Mouse (Mus musculus): ENCODE results near the gene Xntrpc.

Xntrpc gene

GRCm38 (mm10) chr7:102080311-102080710 is 14.8 kb downstream of the Xntrpc start:
- DNase-seq (ENCODE audit: low read depth in 1 of 2, low spot score in 2 of 2) = no peak

- DNase-seq (ENCODE audit: low read depth in 1 of 2, low spot score in 2 of 2) = no peak
These were observed 16.3 kb downstream of the Xntrpc start for GRCm38 (mm10) chr7:102081784-102082183.

DNA sequence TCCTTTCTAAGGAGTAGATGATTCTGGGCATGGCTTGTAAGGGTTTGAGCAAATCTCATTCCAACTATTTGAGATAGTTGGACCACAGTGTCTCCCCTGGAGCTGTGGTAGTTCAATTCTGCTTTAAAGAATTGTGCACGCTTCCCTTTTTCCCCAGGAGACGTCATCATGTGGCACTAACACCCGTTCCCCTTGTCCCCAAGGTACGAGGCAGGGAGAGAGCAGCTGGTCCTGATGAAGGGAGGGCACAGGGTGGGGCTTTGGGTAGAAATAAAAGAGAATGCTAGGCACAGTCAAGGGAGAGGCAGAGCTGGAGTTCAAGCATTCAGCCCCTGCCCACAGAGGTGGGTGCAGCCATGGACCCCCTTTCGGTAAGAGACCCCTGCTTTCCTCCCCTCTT is 17.3 kb downstream of the Xntrpc start, which contains the start of gene Trpc2:
Trpc2 (plus strand) TSS at position 301 of the 400 bp plus-strand sequence.
- DNase-seq (ENCODE audit: low read depth in 1 of 2, low spot score in 2 of 2) = no peak

DNA sequence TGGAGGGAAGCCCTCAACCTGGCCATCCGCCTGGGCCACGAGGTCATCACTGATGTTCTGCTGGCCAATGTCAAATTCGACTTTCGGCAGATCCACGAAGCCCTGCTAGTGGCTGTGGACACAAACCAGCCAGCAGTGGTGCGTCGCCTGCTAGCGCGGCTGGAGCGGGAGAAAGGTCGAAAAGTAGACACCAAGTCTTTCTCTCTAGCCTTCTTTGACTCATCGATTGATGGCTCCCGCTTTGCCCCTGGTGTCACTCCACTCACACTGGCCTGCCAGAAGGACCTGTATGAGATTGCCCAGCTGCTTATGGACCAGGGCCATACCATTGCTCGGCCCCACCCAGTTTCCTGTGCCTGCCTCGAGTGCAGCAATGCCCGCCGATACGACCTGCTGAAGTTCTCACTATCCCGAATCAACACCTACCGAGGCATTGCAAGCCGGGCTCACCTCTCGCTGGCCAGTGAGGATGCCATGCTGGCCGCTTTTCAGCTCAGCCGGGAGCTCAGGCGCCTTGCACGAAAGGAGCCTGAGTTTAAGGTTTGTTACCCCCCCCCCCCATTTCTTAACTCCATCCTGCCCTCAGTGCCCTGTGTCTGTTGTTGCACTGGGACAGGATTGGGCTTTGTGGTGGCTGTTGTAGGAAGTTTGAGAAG is 18.7 kb downstream of the Xntrpc start:
- no peak for DNase-seq (ENCODE audit: low read depth in 1 of 2, low spot score in 2 of 2)

- no peak for DNase-seq (ENCODE audit: low read depth in 1 of 2, low spot score in 2 of 2)
These were observed 21.8 kb downstream of the Xntrpc start for GRCm38 (mm10) chr7:102087336-102087735.

DNA sequence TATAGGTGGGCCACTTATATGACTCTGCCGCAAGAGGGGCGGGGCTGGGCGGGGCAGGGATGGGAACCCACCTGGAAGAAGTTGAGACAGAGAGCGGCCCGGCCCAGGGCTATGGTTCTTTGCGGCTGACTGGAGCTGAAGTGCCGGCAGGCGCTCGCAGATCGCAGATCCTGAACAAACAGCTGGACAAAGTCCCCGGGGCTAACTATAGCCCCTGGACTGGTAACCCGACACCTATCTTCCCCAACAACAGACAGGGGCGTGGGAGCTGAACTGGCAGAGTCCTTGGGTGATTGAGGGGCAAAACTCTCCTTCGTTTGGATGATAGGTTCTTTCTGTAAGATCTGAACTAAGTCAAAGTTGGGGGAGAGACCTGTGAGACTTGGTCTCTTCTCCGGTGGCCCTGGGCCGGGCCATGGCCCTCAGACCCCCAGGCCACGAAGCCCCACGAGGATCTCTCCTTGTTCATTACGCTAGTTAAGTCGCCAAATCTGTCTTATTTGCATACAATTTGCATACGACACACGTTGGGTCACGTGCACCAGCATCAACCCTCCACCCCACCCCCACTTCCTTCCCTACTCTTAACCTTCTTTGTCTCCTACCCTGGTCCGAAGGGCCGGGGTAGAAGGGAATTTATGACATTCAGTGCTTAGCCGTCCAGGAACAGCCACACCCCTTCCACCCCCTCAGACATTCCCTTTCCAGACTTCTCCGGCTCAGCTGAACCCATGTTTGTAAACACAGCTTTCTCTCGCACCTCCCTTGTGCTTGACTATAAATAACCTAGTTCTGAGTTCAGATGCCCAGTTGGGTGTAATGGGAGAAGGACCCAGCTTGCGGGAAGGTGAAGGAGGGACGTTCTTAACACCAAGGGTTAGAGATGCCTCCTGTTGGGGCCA is 34.5 kb downstream of the Xntrpc start:
- no peak for DNase-seq (ENCODE audit: low read depth in 1 of 2, low spot score in 2 of 2)

- DNase-seq (ENCODE audit: low read depth in 1 of 2, low spot score in 2 of 2) = no peak
These were observed 35.4 kb downstream of the Xntrpc start for GRCm38 (mm10) chr7:102100868-102101267.

- DNase-seq (ENCODE audit: low read depth in 1 of 2, low spot score in 2 of 2) = no peak
These were observed 36.0 kb downstream of the Xntrpc start, which contains the start of gene Art1 for GRCm38 (mm10) chr7:102101487-102101886. TSS of gene Art1 (plus strand) at chr7:102101743.

DNA sequence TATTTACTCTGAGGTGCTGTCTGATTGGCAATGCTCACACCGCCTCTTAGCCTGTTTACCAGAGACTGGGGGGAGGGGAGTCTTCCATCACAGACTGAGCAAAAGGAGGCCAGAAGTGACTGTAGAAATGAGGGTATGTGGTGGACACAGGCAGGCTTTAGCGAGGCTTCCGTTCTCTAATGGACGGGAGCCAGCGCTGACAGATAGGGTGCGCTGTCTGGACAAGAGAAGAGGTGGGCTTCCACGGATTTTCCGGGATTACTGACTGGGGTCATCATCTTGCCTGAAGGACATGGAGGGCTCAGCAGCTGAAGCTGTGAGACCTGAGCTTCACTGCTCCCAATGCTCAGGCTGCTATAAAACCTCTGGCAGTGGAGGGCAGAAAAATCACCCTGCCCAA is 36.7 kb downstream of the Xntrpc start:
- DNase-seq (ENCODE audit: low read depth in 1 of 2, low spot score in 2 of 2) = no peak

- DNase-seq (ENCODE audit: low read depth in 1 of 2, low spot score in 2 of 2) = no peak
These were observed 37.2 kb downstream of the Xntrpc start for GRCm38 (mm10) chr7:102102696-102103095.

- no peak for DNase-seq (ENCODE audit: low read depth in 1 of 2, low spot score in 2 of 2)
These were observed 38.0 kb downstream of the Xntrpc start for GRCm38 (mm10) chr7:102103555-102103954.

DNA sequence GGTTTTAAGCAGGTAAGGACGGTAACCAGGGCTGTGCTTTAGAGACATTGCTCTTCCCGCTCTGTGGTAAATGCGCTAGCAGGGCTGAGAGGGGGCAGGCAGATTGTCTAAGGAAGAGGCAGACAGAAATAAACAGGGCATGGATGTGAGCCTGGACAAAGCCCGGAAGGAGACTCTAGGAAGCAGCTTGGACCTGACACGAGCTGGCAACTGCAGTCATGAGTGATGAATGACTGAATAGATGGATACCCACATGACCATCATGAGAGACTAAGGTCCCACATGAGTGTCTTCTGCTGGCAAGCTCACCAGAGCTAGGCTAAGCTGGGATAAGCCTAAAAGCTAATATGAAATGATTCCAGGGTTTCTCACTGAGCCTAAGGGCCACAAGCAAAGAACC is 38.6 kb downstream of the Xntrpc start:
- DNase-seq (ENCODE audit: low read depth in 1 of 2, low spot score in 2 of 2) = no peak

DNA sequence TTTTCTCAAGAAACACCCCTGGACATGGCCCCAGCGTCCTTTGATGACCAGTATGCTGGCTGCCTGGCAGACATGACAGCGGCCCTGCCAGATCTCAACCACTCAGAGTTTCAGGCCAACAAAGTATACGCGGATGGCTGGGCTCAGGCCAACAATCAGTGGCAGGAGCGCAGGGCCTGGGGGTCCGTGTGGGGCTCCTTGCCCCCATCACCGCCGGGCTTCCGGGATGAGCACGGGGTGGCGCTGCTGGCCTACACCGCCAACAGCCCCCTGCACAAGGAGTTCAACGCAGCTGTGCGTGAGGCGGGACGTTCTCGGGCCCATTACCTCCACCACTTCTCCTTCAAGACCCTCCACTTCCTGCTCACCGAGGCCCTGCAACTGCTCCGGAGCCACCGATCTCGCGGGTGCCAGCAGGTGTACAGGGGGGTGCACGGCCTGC is 41.2 kb downstream of the Xntrpc start:
- DNase-seq (ENCODE audit: low read depth in 1 of 2, low spot score in 2 of 2) = no peak

DNA sequence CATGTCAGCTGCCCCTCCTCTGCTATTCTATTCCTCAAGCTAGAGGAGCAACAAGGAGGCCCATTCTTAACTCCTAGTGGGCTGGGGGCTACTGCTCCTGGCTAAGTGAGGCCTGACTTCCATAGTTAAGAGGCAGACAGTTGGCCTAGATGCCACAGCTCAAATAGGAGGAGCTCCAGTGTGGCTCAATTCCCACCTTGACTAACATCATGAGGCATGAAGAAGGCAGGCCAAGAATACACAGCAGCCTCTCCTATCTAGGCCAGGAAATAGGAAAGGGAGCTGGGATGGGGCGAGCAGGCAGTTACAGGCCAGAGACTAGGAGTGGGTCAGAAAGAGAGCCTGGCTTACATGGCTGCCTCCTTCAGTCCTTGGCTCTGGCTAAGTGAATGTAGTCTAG is 42.7 kb downstream of the Xntrpc start:
- no peak for DNase-seq (ENCODE audit: low read depth in 1 of 2, low spot score in 2 of 2)

DNA sequence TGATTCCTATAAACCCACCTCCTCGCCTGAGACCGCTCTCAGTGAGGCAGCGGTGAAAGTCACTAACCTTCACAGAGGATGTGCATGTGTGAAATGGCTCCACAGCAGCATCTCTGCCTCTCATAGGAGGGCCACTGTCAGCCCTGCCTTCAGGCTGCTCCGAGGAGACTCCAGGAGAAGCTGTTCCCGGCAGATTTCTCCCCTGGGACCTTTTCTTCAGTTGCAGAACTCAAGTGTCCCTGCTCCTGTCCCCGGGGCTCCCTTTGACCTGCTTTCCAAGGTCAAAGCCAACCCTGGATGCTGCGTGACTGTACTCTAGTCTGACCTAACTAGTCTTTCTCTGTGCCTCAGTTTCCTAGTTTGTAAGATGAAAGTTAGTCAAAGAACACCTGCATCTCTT is 43.7 kb downstream of the Xntrpc start, which contains the start of gene Art5:
Art5 (minus strand) TSS at position 319 of the 400 bp plus-strand sequence.
- no peak for DNase-seq (ENCODE audit: low read depth in 1 of 2, low spot score in 2 of 2)

DNA sequence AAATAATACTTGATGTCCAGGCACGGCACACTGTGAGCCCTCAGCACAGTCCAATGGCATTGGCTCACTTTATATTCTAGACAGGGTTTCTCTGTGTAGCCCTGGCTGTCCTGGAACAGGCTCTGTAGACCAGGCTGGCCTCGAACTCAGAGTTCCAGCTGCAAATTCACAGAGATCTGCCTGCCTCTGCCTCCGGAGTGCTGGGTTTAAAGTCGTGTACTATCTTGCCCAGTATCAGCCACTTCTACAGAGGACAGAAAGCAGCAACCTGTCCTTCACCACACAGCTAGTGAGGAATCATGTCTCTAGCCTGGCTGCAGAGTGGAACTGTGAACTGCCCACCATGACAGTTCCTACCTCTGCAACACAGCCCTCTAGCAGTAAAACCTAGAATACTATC is 44.2 kb downstream of the Xntrpc start:
- no peak for DNase-seq (ENCODE audit: low read depth in 1 of 2, low spot score in 2 of 2)

DNA sequence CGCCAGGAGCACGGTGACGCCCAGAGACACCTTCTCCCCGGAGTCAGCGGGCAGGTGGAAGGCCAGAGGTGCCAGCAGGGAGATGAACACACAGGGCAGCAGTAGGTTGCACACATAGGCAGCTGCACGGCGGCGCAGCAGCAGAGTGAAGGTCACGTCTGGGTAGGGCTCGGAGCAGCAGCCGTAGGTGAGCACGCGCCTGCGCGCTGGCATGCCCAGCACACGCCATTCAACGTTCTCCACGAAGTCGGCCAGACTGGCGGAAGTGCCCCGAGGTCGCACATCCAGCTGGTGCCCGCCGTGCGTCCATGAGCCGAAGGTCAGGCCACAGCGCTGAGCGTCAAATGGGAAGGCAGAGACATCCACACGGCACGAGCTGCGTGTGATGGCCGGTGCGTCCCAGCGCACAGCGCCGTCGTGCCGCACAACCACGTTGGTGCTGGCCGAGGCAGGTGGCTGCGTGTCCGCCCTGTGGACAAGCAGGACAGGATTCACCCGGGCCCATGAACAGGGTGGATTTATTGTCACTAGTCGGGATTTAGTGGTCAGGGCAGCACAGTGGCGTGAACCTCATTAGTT is 47.7 kb downstream of the Xntrpc start:
- no peak for DNase-seq (ENCODE audit: low read depth in 1 of 2, low spot score in 2 of 2)

- no peak for DNase-seq (ENCODE audit: low read depth in 1 of 2, low spot score in 2 of 2)
These were observed 51.2 kb downstream of the Xntrpc start, which contains the start of gene Chrna10 for GRCm38 (mm10) chr7:102116579-102117331. TSS of gene Chrna10 (minus strand) at chr7:102116828.

DNA sequence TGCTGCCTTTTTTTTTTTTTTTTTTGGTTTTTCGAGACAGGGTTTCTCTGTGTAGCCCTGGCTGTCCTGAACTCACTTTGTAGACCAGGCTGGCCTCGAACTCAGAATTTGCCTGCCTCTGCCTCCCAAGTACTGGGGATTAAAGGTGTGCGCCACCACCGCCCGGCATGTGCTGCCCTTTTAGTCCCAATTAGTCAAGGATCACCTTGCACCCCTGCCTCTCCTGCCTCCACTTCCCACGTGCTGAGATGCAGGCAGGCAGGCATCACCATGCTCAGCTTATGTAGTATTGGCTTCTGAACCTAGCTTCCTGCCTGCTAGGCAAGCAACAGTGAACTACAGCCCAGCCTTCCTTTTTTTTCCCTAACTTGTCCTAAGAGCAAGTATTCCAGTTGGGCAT is 51.9 kb downstream of the Xntrpc start:
- DNase-seq (ENCODE audit: low read depth in 1 of 2, low spot score in 2 of 2) = no peak

GRCm38 (mm10) chr7:102120326-102120725 is 54.8 kb downstream of the Xntrpc start:
- DNase-seq (ENCODE audit: low read depth in 1 of 2, low spot score in 2 of 2) = no peak

- DNase-seq (ENCODE audit: low read depth in 1 of 2, low spot score in 2 of 2) = no peak
These were observed 66.9 kb downstream of the Xntrpc start for GRCm38 (mm10) chr7:102132395-102132794.

All from monocyte, adult 2 months (primary cell).